Mouse (Mus musculus) bone marrow macrophage, adult 2 months (primary cell): ENCODE measurements around the gene Ackr4.

Experiments used
- CTCF ChIP-seq: IDR thresholded peaks from 2 replicates; pipeline ENCODE4 v1.5.1; 2012; ENCODE audit warnings: low read depth, mild to moderate bottlenecking, low read length, moderate library complexity
- POLR2A ChIP-seq: IDR thresholded peaks from 2 replicates; pipeline ENCODE4 v1.6.1; 2012; ENCODE audit warnings: mild to moderate bottlenecking, low read depth, low read length, borderline replicate concordance

- TF ChIP-seq CTCF (no peak), POLR2A (no peak)
These were observed 34.4 kb upstream of the Ackr4 start for GRCm38 (mm10) chr9:104161117-104161516.
